Mouse (Mus musculus) neural tube, embryonic 15.5 days (tissue): ENCODE results near the gene Gm6592. TPM values are rescaled to one million over a fixed set of nuclear protein-coding genes. Genes with fewer than 3 reads are reported as not detected.

Source experiments
- polyA plus RNA-seq: library from polyadenylated mRNA; unstranded; fragments of >200 nt; fragmentation: Nextera tagmentation; extraction: Ambion mirVana; gene quantifications from 2 replicates; pipeline ENCODE4 v1.2.1, GENCODE M21; 2015

Gene Gm6592
- polyA plus RNA-seq, 1 experiment from 2014 or later, result not detected

Other genes starting within 250 kb of the Gm6592 start
- gene Ssxb8, start 153.2 kb upstream of the Gm6592 start, polyA plus RNA-seq, result not detected in 2 replicates
- not detected in 2 replicates for gene Ssx9, start 95.6 kb upstream of the Gm6592 start, polyA plus RNA-seq
- not detected in 2 replicates for gene Ssxb5, start 40.3 kb upstream of the Gm6592 start, polyA plus RNA-seq
- gene Gm5751, start 30.3 kb downstream of the Gm6592 start, polyA plus RNA-seq, result not detected in 2 replicates
- gene B630019K06Rik, start 48.4 kb downstream of the Gm6592 start, polyA plus RNA-seq, result 26.4 and 28.3 TPM in 2 replicates
- not detected in 2 replicates for gene Fthl17b, start 119.0 kb downstream of the Gm6592 start, polyA plus RNA-seq
- not detected in 2 replicates for gene Fthl17c, start 132.6 kb downstream of the Gm6592 start, polyA plus RNA-seq
- gene Fthl17d, start 142.8 kb downstream of the Gm6592 start, polyA plus RNA-seq, result not detected in 2 replicates
- not detected in 2 replicates for gene Fthl17e, start 189.5 kb downstream of the Gm6592 start, polyA plus RNA-seq
- gene Fthl17f, start 219.0 kb downstream of the Gm6592 start, polyA plus RNA-seq, result not detected in 2 replicates